Mouse (Mus musculus) gastrocnemius, postnatal 14 days (tissue): ENCODE measurements at regions not wholly inside any gene's neighbourhood (a gene's known extent, or its start where the extent isn't known, plus 50 kb on each side); places are given as distances from the start of the nearest gene placed in this dataset.

ENCODE experiments used
- DNase-seq: peaks from one replicate; pipeline ENCODE4 v3.0.0; 2021; ENCODE audit warnings: mixed read lengths
- intact Hi-C: fragments of 180-260 bp; cut with DNase I; formaldehyde crosslinking; loops from one replicate; pipeline ENCODE4 v1.15.1; 2025; ENCODE audit warnings: low total_unique reads

- no peak for DNase-seq
- intact Hi-C loops = no loop called here
Observed at GRCm38 (mm10) chr5:35221451-35222305, 56.4 kb upstream of the Adra2c start.

- intact Hi-C loops = no loop called here
- no peak for DNase-seq
Observed at GRCm38 (mm10) chr5:35216271-35216670, 61.8 kb upstream of the Adra2c start.

GRCm38 (mm10) chr5:35215480-35216195 is 62.5 kb upstream of the Adra2c start:
- no peak for DNase-seq
- intact Hi-C loops = no loop called here

GRCm38 (mm10) chr5:35215007-35215406 is 63.1 kb upstream of the Adra2c start:
- intact Hi-C loops = no loop called here
- no peak for DNase-seq

- DNase-seq = no peak
- intact Hi-C loops = no loop called here
Observed at GRCm38 (mm10) chr5:35209348-35209747, 68.8 kb upstream of the Adra2c start.

- no peak for DNase-seq
- intact Hi-C loops = no loop called here
Observed at GRCm38 (mm10) chr5:35204049-35204448, 74.1 kb upstream of the Adra2c start.

- DNase-seq = peak; percentile 57
- intact Hi-C loops = no loop called here
Observed at GRCm38 (mm10) chr5:35198468-35198867, 79.7 kb upstream of the Adra2c start.

GRCm38 (mm10) chr5:35189113-35189797 is 83.7 kb upstream of the Lrpap1 start:
- intact Hi-C loops = no loop called here

GRCm38 (mm10) chr5:35185826-35186225 is 80.3 kb upstream of the Lrpap1 start:
- intact Hi-C loops = no loop called here
- no peak for DNase-seq

More at GRCm38 (mm10) chr5:35189113-35189797, 83.7 kb upstream of the Lrpap1 start:
- peak; percentile 80 for DNase-seq

GRCm38 (mm10) chr5:35185289-35185688 is 79.7 kb upstream of the Lrpap1 start:
- intact Hi-C loops = no loop called here
- no peak for DNase-seq

GRCm38 (mm10) chr5:35183418-35183817 is 77.9 kb upstream of the Lrpap1 start:
- intact Hi-C loops = no loop called here
- DNase-seq = no peak

- intact Hi-C loops = loop anchor here (5.0 kb wide), 1 partner anchor 170 kb away; no protein-coding TSS in a partner anchor
- DNase-seq = no peak
Observed at GRCm38 (mm10) chr5:35177332-35177731, 71.8 kb upstream of the Lrpap1 start.

GRCm38 (mm10) chr5:35176112-35176848 is 70.7 kb upstream of the Lrpap1 start:
- no peak for DNase-seq
- intact Hi-C loops = loop anchor here (5.0 kb wide), 1 partner anchor 171 kb away; no protein-coding TSS in a partner anchor

GRCm38 (mm10) chr5:35174318-35174717 is 68.8 kb upstream of the Lrpap1 start:
- intact Hi-C loops = no loop called here
- no peak for DNase-seq

GRCm38 (mm10) chr5:35171336-35171735 is 65.8 kb upstream of the Lrpap1 start:
- intact Hi-C loops = no loop called here
- DNase-seq = no peak

GRCm38 (mm10) chr5:35170369-35171130 is 65.0 kb upstream of the Lrpap1 start:
- no peak for DNase-seq
- intact Hi-C loops = no loop called here

- no peak for DNase-seq
- intact Hi-C loops = no loop called here
Observed at GRCm38 (mm10) chr5:35169614-35170293, 64.2 kb upstream of the Lrpap1 start.

GRCm38 (mm10) chr5:35168853-35169252 is 63.3 kb upstream of the Lrpap1 start:
- intact Hi-C loops = no loop called here
- no peak for DNase-seq
